Mouse (Mus musculus): ENCODE data around the gene Erg. TPM values are rescaled to one million over a fixed set of nuclear protein-coding genes. Genes with fewer than 3 reads are reported as not detected.

The Erg gene
- polyA plus RNA-seq, 1 experiment from 2014 or later: 3.4 TPM

DNA sequence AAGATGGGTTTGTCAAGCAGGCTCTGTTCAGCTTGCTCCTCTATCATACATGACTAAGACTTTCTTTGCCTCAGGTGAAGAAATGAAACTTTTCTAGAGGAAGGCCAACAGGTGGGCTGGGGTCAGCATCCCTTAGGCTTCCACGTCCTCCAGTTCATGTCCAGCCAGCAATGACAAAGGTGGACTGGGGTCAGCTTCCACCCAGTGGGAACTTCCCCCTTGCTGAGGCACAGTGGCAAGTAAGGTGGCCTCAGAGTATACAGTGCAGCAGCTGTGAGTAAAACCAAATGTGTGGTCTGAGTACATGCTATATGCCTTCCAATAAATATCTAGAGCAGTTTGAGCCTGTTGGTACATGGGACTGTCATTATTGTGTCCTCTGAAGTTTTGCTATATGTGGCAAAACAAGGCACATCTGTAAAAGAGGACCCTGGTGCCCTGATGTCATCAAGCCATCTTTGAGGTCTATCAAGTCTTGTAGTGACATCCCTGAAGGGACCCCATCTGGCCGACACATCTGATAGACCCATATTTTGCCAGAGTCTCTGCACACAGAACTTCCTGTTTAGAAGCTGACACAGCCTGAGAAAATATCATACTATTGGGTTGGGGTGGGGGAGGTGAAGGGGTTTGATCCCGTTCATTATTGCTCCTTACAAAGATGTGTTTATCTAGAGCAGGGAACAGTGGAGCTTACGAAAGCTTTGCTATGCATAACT, 197.4 kb downstream of the Erg start:
- DNase-seq (ENCODE audit: low spot score) (no peak), ATAC-seq (ENCODE audit: low FRiP score) (no peak)
- 88% methylated on average over 4 of the region's 4 CpGs for WGBS
- Histone ChIP-seq H3K27ac (ENCODE audit: low read depth, low read length) (no peak overlapping the region), H3K9me3 (ENCODE audit: control insufficient read depth, low read length) (no peaks in the 10 kb centered on the region), H3K36me3 (ENCODE audit: control insufficient read depth, insufficient read depth, low read length) (no peaks in the 10 kb centered on the region), H3K9ac (ENCODE audit: low read depth, low read length) (no peak overlapping the region), H3K4me2 (replicated peaks; ENCODE audit: low read depth, low read length) (no peak overlapping the region), H3K4me1 (replicated peaks; ENCODE audit: control insufficient read depth, insufficient read depth, low read length) (no peaks in the 10 kb centered on the region), H3K27me3 (ENCODE audit: control insufficient read depth, insufficient read depth, low read length) (no peaks in the 10 kb centered on the region), H3K4me3 (ENCODE audit: low read depth, low read length) (no peak overlapping the region)

DNA sequence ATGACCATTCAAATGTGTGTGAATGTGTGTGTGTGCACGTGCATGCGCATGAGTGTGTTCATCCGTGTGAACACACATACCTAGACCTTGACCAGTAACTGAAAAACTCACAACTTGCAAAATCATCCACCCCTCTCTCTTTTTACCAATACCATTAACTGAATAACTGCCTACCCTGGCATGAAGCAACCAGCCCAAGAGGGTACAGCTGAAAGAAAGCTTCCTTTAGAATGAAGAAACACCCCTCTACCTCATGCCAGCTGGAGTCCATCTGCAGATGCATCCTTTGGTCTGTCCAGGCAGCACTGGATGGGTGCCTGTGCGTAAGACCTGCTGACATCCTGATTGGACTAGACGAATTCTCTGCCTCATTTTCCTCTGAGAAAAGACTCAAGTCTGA, 198.1 kb downstream of the Erg start:
- H3K9me3 ChIP-seq (ENCODE audit: control insufficient read depth, low read length): no peaks in the 10 kb centered on the region
- H3K27ac ChIP-seq (ENCODE audit: low read depth, low read length): no peak overlapping the region
- DNase-seq (ENCODE audit: low spot score) (no peak), ATAC-seq (ENCODE audit: low FRiP score) (no peak)
- H3K9ac ChIP-seq (ENCODE audit: low read depth, low read length): no peak overlapping the region
- H3K4me2 ChIP-seq (replicated peaks; ENCODE audit: low read depth, low read length): no peak overlapping the region
- no peaks in the 10 kb centered on the region for H3K27me3 ChIP-seq (ENCODE audit: control insufficient read depth, insufficient read depth, low read length)
- 92% methylated on average over 5 of the region's 5 CpGs for WGBS
- no peak overlapping the region for H3K4me3 ChIP-seq (ENCODE audit: low read depth, low read length)
- H3K4me1 ChIP-seq (replicated peaks; ENCODE audit: control insufficient read depth, insufficient read depth, low read length): no peaks in the 10 kb centered on the region
- H3K36me3 ChIP-seq (ENCODE audit: control insufficient read depth, insufficient read depth, low read length): no peaks in the 10 kb centered on the region

DNA sequence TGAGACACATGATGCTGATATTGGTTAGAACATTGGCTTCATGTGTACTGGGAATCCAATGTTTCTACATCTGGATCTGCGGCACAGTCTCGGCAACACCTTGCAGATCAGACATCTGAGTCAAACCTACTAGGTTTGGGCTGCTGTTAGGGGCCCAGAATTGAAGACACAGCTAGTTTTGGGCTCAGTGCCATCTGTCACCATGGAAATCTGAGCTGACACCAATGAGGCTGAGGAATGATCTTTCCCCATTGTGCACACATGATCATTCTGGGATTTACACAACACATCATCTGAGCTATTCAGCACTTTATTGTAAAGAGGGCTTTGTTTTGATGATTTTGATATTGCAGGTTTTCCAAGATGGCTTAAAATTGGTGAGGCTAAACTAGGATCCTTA, 199.4 kb downstream of the Erg start:
- no peak overlapping the region for H3K4me2 ChIP-seq (replicated peaks; ENCODE audit: low read depth, low read length)
- no peak overlapping the region for H3K27ac ChIP-seq (ENCODE audit: low read depth, low read length)
- DNase-seq (ENCODE audit: low spot score) (no peak), ATAC-seq (ENCODE audit: low FRiP score) (no peak)
- H3K4me1 ChIP-seq (replicated peaks; ENCODE audit: control insufficient read depth, insufficient read depth, low read length): no peaks in the 10 kb centered on the region
- H3K27me3 ChIP-seq (ENCODE audit: control insufficient read depth, insufficient read depth, low read length): no peaks in the 10 kb centered on the region
- H3K36me3 ChIP-seq (ENCODE audit: control insufficient read depth, insufficient read depth, low read length): no peaks in the 10 kb centered on the region
- no peak overlapping the region for H3K9ac ChIP-seq (ENCODE audit: low read depth, low read length)
- WGBS: 95% methylated on average over 2 of the region's 2 CpGs
- H3K4me3 ChIP-seq (ENCODE audit: low read depth, low read length): no peak overlapping the region
- no peaks in the 10 kb centered on the region for H3K9me3 ChIP-seq (ENCODE audit: control insufficient read depth, low read length)

DNA sequence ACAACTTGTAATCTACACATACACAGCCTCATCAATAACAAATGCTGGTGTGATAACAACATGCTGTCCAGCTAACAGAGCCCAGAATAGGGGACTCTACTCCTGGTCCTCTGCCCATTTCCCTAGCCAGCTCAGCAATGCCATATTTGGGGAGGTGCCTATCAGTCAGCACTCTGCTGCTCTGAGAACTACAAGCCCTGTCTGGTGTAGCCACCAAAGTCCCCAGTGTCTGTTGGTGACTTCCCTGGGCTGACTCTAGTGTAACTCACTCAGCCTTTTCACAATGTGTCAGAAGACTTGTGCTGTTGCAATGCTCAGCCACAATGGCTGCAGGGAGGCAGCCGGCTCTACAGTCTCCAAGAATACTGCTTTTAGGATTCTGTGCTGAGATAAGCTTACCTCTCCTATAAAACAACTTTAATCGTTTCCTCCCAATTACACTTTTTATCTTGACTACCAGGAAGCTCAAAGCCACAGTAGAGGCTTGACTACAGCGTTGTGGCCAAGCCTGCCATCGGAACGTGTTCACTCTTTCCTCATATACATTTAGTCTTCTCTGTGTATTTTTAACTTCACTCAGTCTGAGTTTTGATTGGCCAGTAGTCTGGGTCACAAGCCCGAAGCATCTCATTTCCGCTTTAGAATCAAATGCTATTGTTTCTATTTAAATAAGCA, 201.0 kb downstream of the Erg start:
- no peak overlapping the region for H3K9ac ChIP-seq (ENCODE audit: low read depth, low read length)
- no peak for ATAC-seq (ENCODE audit: low FRiP score)
- 90% methylated on average over 7 of the region's 7 CpGs for WGBS
- no peaks in the 10 kb centered on the region for H3K9me3 ChIP-seq (ENCODE audit: control insufficient read depth, low read length)
- no peaks in the 10 kb centered on the region for H3K4me1 ChIP-seq (replicated peaks; ENCODE audit: control insufficient read depth, insufficient read depth, low read length)
- H3K4me2 ChIP-seq (replicated peaks; ENCODE audit: low read depth, low read length): no peak overlapping the region
- DNase-seq (ENCODE audit: low spot score): no peak
- H3K27me3 ChIP-seq (ENCODE audit: control insufficient read depth, insufficient read depth, low read length): no peaks in the 10 kb centered on the region
- no peak overlapping the region for H3K27ac ChIP-seq (ENCODE audit: low read depth, low read length)
- H3K4me3 ChIP-seq (ENCODE audit: low read depth, low read length): no peak overlapping the region
- no peaks in the 10 kb centered on the region for H3K36me3 ChIP-seq (ENCODE audit: control insufficient read depth, insufficient read depth, low read length)

DNA sequence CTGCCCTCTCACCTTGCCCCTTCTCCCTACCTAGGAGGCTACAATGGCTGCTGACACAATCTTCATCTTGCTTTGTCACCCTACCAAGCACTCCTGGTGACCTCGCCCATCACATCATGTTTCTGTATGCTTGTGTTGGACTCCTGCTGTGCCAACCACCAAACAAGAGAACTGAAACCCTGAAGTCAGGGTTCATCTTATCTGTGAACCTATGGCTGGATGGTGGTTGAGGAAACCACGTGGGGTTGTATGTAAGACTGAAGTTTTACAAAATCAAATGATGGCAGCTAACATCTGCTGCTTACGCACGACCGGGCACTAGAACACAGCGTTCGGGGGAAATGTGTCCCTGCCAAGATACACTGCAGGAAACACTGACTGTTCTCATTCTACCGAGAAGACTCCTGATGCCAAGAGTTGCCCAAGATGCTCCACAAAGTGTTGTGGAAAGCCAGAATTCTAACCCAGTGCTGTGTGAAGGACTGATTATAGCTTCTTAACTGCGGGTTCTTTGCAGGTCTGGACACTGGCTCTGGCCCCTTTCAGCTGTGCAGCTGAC, 201.7 kb downstream of the Erg start:
- 93% methylated on average over 9 of the region's 9 CpGs for WGBS

DNA sequence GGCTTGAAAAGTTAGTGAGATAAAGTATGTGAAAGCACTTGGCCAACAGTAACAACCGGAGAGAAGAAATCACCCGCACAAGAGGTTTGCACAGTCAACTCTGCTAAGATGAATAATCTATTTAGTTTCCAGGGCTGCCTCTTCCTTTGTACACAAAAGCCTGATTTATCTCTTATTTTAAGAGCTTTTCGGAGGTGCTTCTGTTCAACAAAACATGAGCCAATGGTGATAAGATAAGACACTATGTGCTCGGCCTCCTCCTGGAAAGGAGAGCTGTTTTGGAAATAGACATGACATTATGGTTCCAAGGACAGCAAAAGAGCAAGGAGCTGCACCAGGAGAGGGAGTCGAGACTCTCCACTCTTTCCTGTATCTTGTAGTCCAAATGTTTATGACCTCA, 204.1 kb downstream of the Erg start:
- DNase-seq (ENCODE audit: low spot score): no peak
- Histone ChIP-seq H3K4me3 (ENCODE audit: low read depth, low read length) (no peak overlapping the region), H3K4me1 (replicated peaks; ENCODE audit: control insufficient read depth, insufficient read depth, low read length) (no peaks in the 10 kb centered on the region), H3K36me3 (ENCODE audit: control insufficient read depth, insufficient read depth, low read length) (no peaks in the 10 kb centered on the region), H3K4me2 (replicated peaks; ENCODE audit: low read depth, low read length) (no peak overlapping the region), H3K27me3 (ENCODE audit: control insufficient read depth, insufficient read depth, low read length) (no peaks in the 10 kb centered on the region), H3K9me3 (ENCODE audit: control insufficient read depth, low read length) (no peaks in the 10 kb centered on the region), H3K27ac (ENCODE audit: low read depth, low read length) (no peak overlapping the region), H3K9ac (ENCODE audit: low read depth, low read length) (no peak overlapping the region)
- 88% methylated on average over 5 of the region's 5 CpGs for WGBS
- ATAC-seq (ENCODE audit: low FRiP score): no peak

More for the DNA sequence above, 201.7 kb downstream of the Erg start:
- no peak overlapping the region for H3K4me2 ChIP-seq (replicated peaks; ENCODE audit: low read depth, low read length)
- H3K36me3 ChIP-seq (ENCODE audit: control insufficient read depth, insufficient read depth, low read length): no peaks in the 10 kb centered on the region
- H3K9ac ChIP-seq (ENCODE audit: low read depth, low read length): no peak overlapping the region
- no peaks in the 10 kb centered on the region for H3K9me3 ChIP-seq (ENCODE audit: control insufficient read depth, low read length)
- DNase-seq (ENCODE audit: low spot score): no peak
- no peak overlapping the region for H3K27ac ChIP-seq (ENCODE audit: low read depth, low read length)
- H3K27me3 ChIP-seq (ENCODE audit: control insufficient read depth, insufficient read depth, low read length): no peaks in the 10 kb centered on the region
- no peak overlapping the region for H3K4me3 ChIP-seq (ENCODE audit: low read depth, low read length)
- H3K4me1 ChIP-seq (replicated peaks; ENCODE audit: control insufficient read depth, insufficient read depth, low read length): no peaks in the 10 kb centered on the region
- no peak for ATAC-seq (ENCODE audit: low FRiP score)

DNA sequence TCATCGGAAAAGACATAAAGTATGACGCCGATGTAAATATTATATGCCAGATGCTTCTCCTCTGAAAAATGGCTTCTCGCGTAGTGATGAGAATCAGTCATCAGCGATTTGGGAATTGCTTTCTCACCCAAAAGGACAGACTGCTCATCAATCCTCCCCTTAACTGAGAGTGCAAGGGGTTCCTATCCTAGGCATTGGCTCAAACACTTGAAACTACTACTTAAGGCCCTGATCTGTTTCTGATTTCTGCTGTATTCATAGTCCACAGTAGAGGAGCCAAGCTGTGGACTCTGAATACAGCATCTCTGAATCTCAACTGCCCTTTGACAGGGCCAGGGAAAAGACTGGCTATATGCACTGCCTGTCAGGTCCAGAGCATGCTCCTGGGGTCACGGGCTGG, 209.6 kb downstream of the Erg start:
- no peak overlapping the region for H3K4me2 ChIP-seq (replicated peaks; ENCODE audit: low read depth, low read length)
- H3K27ac ChIP-seq (ENCODE audit: low read depth, low read length): no peak overlapping the region
- no peaks in the 10 kb centered on the region for H3K4me1 ChIP-seq (replicated peaks; ENCODE audit: control insufficient read depth, insufficient read depth, low read length)
- no peaks in the 10 kb centered on the region for H3K27me3 ChIP-seq (ENCODE audit: control insufficient read depth, insufficient read depth, low read length)
- no peak for DNase-seq (ENCODE audit: low spot score)
- H3K4me3 ChIP-seq (ENCODE audit: low read depth, low read length): no peak overlapping the region
- H3K36me3 ChIP-seq (ENCODE audit: control insufficient read depth, insufficient read depth, low read length): no peaks in the 10 kb centered on the region
- WGBS: 88% methylated on average over 7 of the region's 7 CpGs
- ATAC-seq (ENCODE audit: low FRiP score): no peak
- no peak overlapping the region for H3K9ac ChIP-seq (ENCODE audit: low read depth, low read length)
- H3K9me3 ChIP-seq (ENCODE audit: control insufficient read depth, low read length): no peaks in the 10 kb centered on the region

DNA sequence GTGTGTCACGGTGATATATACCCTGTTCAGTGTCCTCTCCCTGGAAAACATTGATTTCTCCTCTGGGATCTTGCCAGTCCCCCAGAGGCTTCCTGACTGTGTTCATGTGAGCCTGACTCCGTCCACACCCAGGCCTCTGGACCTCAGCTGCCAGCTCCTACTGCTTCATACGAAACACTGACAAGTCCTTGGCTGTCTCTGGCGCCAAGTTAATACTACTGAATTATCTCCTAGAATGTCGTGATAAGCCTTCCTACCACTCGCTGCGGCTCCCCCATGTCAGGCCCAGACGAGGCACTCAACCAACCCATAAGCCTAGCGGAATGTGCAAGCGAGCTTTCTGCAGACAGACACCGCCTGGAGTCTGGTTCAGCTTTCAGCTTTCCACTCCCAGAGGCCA, 210.0 kb downstream of the Erg start:
- WGBS: 73% methylated on average over 11 of the region's 11 CpGs
- DNase-seq (ENCODE audit: low spot score) (no peak), ATAC-seq (ENCODE audit: low FRiP score) (no peak)
- H3K27ac ChIP-seq (ENCODE audit: low read depth, low read length): no peak overlapping the region
- H3K9ac ChIP-seq (ENCODE audit: low read depth, low read length): no peak overlapping the region
- H3K4me2 ChIP-seq (replicated peaks; ENCODE audit: low read depth, low read length): no peak overlapping the region
- H3K27me3 ChIP-seq (ENCODE audit: control insufficient read depth, insufficient read depth, low read length): no peaks in the 10 kb centered on the region
- no peaks in the 10 kb centered on the region for H3K36me3 ChIP-seq (ENCODE audit: control insufficient read depth, insufficient read depth, low read length)
- H3K4me3 ChIP-seq (ENCODE audit: low read depth, low read length): no peak overlapping the region
- no peaks in the 10 kb centered on the region for H3K9me3 ChIP-seq (ENCODE audit: control insufficient read depth, low read length)
- no peaks in the 10 kb centered on the region for H3K4me1 ChIP-seq (replicated peaks; ENCODE audit: control insufficient read depth, insufficient read depth, low read length)

DNA sequence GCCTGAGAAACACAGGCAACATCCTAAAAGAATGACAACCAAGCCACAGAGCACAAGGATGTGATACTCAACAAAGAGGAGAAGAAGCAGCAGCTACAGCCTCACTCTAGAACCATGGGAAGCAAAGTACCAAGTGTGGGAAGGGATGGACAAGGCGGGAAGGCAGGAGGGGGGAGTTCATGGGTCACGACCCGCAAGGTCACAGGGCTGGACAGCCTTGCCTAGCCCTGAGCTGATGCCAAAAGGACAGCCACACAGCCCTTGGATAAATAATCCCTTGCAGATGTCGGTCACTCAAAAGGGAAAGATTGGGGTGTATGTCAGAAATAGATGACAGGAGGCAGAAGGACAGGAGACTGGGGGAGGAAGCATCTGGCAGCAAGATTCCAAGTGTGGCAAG, 211.7 kb downstream of the Erg start:
- Histone ChIP-seq H3K4me2 (replicated peaks; ENCODE audit: low read depth, low read length) (no peak overlapping the region), H3K4me3 (ENCODE audit: low read depth, low read length) (no peak overlapping the region), H3K36me3 (ENCODE audit: control insufficient read depth, insufficient read depth, low read length) (no peaks in the 10 kb centered on the region), H3K9ac (ENCODE audit: low read depth, low read length) (no peak overlapping the region), H3K4me1 (replicated peaks; ENCODE audit: control insufficient read depth, insufficient read depth, low read length) (no peaks in the 10 kb centered on the region), H3K9me3 (ENCODE audit: control insufficient read depth, low read length) (no peaks in the 10 kb centered on the region), H3K27me3 (ENCODE audit: control insufficient read depth, insufficient read depth, low read length) (no peaks in the 10 kb centered on the region), H3K27ac (ENCODE audit: low read depth, low read length) (no peak overlapping the region)
- DNase-seq (ENCODE audit: low spot score): no peak
- ATAC-seq (ENCODE audit: low FRiP score): no peak
- 68% methylated on average over 4 of the region's 4 CpGs for WGBS
